ENCODE assay signal across 12 mouse cellular contexts in the genomic region with DNA sequence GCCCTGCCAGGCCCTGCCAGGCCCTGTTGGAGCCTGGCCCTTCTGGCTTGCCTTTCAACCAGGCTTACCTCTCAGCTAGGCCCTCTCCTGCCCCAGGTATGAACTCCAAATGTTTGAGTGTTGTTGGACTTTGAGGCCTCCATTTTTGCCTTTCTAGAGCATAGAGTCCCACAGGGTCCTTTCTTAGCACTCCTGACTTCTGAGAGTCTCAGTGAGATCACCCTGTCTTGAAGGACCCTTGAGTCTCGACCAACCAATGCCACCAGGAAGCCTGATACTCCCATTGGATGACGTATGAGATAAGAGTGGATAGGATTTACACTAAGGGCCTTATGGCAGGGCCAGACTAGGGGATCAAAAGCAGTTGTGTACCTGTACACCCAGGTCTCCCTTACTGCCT.
"Had no signal": no experiment of that assay in that cellular context is flagged by ENCODE, and none has a peak within 500 bp of the region (broad histone marks: within the 10 kb centered on the region; RNA-seq: fewer than 3 reads in every experiment).

No protein-coding gene starts in this region.

- H3K36me3 ChIP-seq: intestine, embryonic 15.5 days; limb, embryonic 13.5 days; neural tube, embryonic 13.5 days had no signal

- H3K27me3 ChIP-seq: intestine, embryonic 15.5 days; limb, embryonic 13.5 days had no signal

- H3K4me3 ChIP-seq: intestine, embryonic 15.5 days; limb, embryonic 13.5 days; neural tube, embryonic 13.5 days had no signal

- H3K4me2 ChIP-seq: intestine, embryonic 15.5 days; limb, embryonic 13.5 days; midbrain, embryonic 11.5 days; neural tube, embryonic 13.5 days had no signal

- H3K9ac ChIP-seq: intestine, embryonic 15.5 days; limb, embryonic 13.5 days; liver, embryonic 14.5 days; neural tube, embryonic 13.5 days had no signal

- ATAC-seq: intestine, embryonic 15.5 days had no signal

- H3K9me3 ChIP-seq: intestine, embryonic 15.5 days; limb, embryonic 13.5 days; neural tube, embryonic 13.5 days had no signal

- DNase-seq: kidney, adult 18-20 months; kidney, postnatal 10 days; left cerebral cortex, postnatal 4 days; retina, postnatal 1 day; spleen, adult 18-20 months; thymus, adult 18-20 months; thymus, postnatal 25 days had no signal

- H3K27ac ChIP-seq: intestine, embryonic 15.5 days; limb, embryonic 13.5 days; liver, embryonic 14.5 days; neural tube, embryonic 13.5 days had no signal
